Mouse (Mus musculus) telencephalon, adult 2 months (tissue): ENCODE measurements around the gene Lancl2.

ENCODE experiments used
- DNase-seq: peaks from one replicate; pipeline ENCODE4 v3.0.0-alpha.2; 2011; ENCODE audit warnings: low read depth, low spot score

Lancl2 gene

DNA sequence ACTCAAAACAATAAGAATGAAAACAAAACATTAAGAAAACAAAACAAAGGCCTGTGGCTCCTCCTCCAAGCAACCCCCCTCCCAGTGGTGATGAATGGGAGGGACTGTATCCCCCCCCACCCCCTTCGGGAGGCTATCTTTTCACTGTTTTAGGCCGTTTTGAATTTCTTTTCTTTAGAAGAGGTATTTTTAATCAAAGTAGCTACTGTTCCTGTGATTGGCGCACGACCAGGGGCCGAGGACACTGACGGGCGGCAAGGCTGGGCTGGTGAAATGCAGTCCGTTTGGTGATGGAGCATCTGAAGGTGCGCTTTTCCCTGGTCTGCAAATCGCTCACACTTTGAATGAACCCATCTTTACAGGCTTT lies at the start of gene Lancl2:
Gene Lancl2, plus strand, starts transcription at position 165 of the 367 bp plus-strand sequence.
- DNase-seq, result peak; percentile 38

- DNase-seq, result no peak
Measured at GRCm38 (mm10) chr6:57661295-57661694, 41.0 kb upstream of the Lancl2 start.

DNA sequence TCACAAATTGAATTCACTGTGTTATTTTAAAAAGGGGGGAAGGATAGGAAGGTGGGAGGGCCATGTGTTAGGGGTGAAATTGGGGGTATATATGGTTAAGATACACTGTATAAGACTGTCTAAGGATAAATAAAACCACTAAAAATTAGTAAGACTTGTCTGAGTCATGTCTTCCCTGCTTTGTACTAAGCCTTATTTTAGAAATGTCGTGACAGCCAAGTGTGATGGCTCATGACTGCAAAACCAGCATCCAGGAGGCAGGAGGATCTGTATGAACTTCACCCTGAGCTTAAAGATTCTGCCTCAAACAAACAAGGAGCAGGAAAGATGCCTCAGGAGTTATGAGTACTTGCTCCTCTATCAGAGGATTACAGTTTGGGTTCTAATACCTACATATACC lies 18.2 kb upstream of the Lancl2 start:
- peak; percentile 41 for DNase-seq

DNA sequence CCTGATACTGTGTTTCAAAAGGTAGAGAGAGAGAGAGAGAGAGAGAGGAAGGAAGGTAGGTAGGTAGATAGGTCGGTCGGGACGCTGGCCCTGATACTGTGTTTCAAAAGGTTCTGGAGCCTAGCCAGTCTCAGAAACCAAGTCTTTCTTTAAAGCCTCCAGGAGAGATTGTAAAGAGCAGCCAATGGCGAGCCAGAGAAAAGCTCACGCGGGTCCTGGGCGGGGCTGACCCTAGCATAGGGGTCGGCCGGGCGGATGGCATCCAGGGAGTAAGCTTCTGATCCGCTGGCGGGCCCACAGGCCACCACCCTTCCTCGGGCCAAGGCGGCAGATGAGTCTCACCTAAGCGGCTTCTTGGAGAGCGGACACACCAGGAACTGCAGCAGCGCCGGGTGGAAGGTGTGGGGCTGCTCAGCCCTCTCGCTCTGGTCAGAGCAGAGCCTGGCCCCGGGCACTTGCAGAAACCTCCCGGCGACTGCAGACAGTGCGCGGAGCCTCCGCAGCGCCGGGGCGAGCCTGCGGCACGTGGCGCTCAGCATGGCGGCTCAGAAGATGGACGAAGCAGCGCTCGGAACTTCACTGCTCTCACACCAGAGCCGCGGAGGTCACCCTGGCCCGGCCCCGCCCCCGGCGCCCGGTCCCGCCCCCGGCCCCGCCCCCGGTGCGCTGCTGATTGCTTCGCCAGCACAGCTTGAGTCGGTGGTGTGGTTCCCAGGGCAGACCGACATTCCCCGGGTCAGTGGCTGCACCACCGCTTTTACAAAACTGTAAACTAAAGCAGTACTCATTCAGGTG lies 10.7 kb upstream of the Lancl2 start, which contains the start of gene Pyurf:
Gene Pyurf, minus strand, starts transcription at position 612 of the 795 bp plus-strand sequence.
- DNase-seq, result peak; percentile 77

DNA sequence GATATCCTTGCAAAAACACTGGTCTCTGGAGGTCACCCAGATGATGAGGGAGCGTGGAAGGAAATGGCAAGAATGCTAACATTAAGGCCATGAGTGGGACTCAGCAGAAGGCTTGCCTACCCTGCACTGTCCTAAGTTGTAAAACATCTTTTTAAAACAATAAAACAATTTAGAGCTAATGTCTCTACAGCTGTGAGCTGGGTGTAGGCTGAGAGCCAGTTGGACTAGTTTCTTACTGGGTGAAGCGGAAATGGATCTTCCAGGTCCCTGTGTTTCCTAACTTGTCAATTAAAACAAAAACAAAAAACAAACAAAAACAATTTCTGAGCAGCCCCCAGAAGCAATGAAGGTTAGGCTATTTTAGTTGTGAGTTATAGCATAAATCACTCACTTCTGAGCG lies 9.2 kb upstream of the Lancl2 start:
- no peak for DNase-seq

GRCm38 (mm10) chr6:57701686-57702085 lies 654 bp upstream of the Lancl2 start:
- DNase-seq, result no peak

DNA sequence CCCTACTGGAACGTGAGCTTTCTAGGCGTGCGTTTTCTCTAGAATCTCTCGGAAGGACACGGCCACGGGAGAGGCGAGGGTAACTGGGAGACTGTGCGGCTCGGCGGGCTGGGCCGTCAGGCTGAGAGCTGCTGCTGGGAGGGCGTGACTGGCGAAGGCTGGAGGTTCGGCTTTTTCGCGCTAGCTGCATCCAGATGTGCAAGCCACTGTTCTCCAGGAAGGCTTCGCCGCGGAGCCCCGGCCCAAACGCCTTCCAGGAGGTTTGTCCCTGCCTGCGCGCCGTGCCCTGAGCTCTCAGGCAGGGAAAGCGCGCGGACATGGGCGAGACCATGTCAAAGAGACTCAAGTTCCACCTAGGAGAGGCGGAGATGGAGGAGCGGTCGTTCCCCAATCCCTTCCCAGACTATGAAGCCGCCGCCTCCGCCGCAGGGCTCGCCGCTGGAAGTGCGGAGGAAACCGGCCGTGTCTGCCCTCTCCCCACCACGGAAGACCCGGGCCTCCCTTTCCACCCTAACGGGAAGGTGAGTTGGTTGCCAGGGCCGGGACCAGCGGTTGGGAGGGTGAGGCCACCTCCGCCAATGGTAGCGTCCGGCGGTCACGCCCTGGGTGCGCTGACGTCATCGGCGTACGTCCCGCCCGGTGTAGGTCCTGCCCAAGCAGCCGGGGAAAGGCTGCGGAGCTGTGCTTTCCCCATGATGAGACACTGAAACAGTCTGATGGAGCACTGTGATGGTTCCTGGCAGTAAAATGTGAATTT lies 581 bp downstream of the Lancl2 start:
- DNase-seq, result peak; percentile 96

GRCm38 (mm10) chr6:57703703-57704102 lies 1.4 kb downstream of the Lancl2 start:
- peak; percentile 39 for DNase-seq

DNA sequence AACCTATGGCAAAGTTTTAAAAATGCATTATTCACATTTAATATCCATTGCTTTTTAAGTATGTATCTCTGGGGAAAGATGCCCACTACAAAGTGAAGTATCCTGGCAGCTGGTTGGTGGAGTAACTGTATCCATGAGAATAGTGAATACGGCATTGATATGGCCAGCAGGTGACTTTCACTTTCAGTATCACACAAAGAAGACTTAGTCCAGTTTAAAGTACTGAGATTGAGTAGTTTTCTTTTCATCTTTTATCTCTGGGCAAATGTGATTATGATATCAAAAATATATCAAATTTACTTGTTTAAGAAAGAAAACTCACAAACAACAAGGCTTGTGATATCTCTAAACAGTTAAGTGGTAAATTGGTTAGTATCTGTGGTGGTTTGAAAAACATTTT lies 4.4 kb downstream of the Lancl2 start:
- DNase-seq, result no peak

DNA sequence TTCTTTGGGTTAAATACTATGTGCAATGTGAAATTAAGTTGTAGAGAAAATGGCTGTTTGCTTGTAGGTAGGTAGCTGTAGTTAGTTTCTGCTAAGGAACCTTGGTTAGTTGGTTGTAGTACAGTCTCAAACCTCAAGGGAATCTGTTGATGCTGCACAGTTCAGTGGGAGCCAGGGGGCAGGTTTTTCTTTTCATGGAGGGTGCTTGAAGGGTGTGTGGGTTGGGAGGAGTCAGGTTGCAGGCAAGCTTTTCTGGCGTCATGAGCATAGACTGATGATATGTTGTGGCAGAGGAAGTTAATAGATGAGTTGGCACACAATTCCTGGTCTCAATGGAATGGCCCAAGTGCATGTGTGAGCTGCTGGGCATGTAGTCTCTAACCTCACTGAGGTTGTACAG lies 9.4 kb downstream of the Lancl2 start:
- DNase-seq, result no peak

DNA sequence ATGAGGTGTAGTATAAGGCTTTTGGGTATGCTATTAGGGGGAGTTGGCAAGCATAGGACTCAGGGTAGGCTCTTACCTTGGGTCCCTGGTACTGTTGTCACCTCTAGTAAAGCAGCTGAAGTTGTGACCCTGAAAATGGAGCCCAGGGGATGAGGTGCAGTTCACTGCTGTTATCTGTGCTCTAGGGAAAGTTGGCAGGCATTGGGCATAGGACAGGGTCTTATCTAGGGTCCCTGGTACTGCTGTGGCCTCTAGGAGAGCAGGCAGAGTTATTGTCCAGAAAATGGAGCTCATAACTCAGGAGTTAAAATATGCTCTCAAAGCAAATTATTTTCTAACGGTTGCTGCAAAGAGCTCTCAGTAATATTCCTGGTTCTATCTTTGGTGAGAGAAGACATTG lies 19.0 kb downstream of the Lancl2 start:
- DNase-seq, result no peak

GRCm38 (mm10) chr6:57742749-57743148 lies 40.4 kb downstream of the Lancl2 start:
- DNase-seq, result no peak

DNA sequence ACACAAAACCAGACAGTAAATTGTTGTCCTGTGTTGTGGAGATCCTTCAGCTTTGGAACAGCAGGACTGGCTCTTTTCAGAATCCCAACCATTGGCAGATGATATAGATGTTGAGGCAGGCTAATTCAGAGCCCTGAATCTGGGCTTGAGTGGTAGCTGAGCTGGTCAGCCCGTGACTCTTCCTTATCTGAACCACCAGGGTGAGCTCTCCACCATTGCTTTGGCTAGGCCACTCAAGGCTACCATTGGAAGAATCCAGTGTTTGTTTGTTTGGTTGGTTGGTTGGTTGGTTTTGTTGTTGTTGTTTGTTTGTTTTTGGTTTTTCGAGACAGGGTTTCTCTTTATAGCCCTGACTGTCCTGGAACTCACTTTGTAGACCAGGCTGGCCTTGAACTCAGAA lies 41.0 kb downstream of the Lancl2 start:
- no peak for DNase-seq

GRCm38 (mm10) chr6:57744123-57744522 lies 41.8 kb downstream of the Lancl2 start:
- no peak for DNase-seq

DNA sequence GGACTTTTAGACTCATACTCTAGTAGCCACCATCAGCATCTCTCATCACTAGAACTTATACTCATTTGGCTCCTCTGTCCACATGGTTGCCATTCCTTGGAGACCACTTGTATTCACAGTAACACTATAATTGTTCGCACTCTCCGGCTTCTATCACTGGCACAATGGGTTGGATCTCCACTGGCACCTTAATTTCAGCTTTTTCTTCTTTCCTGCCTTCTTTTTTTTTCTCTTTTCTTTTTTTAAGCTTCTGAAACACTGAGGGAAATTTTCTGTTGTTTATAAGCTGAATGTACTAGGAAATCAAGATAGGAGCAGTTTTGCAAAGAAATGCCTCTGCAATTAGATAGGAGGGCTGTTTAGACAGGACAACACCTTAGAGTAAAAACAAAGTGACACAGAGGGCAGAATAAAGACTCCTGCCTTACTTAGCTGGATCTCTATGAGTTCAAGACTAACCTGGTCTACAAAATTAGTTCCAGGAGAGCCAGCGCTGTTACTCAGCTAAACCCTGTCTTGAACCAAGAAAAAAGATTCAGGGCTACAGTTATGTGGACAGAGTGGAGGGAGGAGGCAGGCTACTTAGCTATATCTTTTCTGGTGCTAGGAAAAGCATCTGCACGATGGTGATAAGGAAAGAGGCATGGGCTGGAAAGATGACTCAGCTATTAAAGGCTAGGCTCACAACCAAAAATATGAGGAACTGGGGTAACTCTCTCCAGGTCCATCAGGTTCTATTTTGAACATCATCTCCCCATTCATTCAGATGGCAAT lies 42.8 kb downstream of the Lancl2 start:
- no peak for DNase-seq

DNA sequence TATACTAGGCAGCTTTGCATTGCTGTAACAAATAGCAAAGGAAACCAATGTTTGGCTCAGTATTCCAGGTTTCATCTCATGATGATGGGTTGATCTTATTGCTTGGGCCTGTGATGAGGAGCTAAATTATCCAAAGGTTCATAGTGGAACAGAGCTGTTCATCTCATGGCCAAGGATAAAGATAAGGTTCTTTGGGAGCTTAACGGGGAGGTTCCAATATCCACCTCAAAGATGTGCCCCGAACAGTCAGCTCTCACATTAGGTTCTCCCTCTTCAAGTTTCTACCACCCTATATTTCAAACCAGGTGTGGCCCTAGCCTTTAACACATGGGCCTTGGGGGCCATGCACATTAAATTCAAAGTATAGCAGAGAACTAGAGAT lies 43.4 kb downstream of the Lancl2 start:
- no peak for DNase-seq

DNA sequence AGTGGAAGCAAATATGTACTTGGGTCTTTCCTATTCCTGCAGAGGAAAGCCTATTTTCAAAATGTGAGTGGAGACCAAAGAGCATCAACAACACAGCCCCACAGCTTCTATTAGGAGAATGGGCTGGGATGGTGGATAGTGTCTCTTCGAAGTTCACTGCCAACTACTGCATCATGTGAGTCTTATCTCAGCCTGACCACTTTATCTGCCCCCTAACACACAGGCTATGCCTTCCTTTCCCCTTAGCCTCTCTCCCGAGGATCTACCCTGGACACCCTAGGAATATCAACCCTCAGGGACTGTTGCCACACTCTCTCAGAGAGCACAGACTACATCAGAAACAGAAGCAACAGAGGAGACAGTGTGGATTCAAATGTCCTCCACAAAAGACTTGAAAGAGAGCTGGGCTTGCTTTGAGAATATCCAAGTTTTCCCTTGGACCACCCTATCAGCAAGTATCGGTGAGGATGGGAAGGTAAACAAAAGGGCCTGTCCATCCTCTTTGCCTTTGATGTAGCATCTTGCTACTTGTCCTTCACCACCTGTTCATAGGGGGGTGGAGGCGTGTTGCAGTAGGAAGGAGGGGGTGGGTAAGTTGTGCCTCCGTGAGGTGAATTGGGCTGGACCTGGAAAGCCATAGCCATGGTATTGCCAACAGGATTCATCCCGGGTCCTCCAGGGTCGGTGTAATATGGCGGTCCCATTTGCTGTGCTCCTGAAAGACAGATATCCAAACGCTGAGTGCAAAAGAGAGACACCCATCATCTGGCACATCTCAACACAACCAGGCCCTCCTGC lies 51.8 kb downstream of the Lancl2 start:
- no peak for DNase-seq

DNA sequence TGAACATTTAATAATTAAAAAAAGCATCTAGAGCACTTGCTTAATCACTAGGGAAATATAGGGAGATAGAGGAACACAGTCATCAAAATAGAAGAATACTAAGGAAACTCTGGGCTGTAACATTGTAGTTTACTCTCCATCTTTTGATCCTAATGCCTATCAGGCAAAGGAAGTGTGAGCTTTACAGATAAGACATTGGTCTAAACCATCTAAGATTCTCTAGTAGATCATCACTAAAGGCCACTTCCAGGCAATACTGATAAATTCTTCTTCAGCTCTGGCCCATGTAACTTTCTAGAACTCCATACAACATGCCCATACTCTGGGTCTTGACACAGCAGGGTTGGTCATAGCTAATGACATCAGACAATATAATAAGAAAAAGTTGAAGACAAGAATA lies 60.7 kb downstream of the Lancl2 start:
- no peak for DNase-seq

- no peak for DNase-seq
Measured at GRCm38 (mm10) chr6:57765095-57765878, 62.9 kb downstream of the Lancl2 start.

DNA sequence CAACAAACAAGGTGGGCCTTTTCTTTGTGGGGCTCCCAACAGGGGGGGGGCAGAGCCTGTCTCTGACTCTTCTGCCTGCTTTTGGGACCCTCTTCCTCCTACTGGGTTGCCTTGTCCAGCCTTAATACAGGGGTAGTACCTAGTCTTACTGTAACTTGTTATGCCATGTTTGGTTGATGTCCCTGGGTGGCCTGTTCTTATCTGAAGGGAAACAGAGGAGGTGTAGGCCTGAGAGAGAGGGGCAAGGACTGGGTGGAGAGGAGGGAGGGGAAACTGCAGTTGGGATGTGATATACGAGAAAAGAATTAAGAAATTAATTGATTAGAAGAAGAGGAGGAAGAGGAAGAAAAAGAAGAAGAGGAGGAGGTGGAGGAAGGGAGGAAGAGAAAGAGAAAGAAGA lies 63.9 kb downstream of the Lancl2 start:
- DNase-seq, result no peak
